Mouse (Mus musculus): ENCODE measurements at regions not wholly inside any gene's neighbourhood (a gene's known extent, or its start where the extent isn't known, plus 50 kb on each side); places are given as distances from the start of the nearest gene placed in this dataset.

DNA sequence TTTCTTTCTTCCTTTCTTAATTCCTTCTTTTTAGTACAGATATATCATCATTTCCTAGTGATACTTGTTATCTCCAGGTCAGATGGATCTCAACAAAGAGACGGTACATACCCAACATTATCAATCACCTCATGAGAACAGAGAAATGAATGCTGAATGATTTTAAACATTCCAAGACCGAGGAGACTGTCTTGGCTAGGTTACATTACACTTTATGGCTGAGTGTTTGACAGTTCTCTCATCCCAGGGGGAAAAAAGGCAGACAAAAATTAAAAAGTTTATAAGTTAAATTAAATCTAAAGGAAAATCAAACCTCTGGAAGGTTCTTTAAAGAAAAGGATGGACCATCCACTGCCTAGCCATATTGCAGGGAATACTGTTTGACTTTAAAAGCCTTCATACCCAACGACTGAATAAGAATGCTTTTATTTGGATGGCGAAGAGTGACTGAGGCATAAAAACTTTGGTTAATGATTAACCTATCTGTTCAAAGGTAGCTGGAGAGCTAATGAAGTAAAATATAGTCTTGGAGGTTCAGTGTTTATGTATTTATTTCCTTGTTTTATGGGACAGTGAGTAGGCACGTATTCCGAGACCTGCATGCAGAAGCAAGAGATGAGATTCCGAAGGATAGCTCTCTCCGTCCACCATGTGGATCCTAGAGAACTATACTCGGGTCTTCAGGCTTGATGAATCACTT, 88.4 kb upstream of the Cblb start:
- ATAC-seq (ENCODE audit: low FRiP score, low TSS enrichment) (no peak), DNase-seq (no peak)
- Histone ChIP-seq H3K4me1 (ENCODE audit: control insufficient read depth, insufficient read depth, low read length) (no peaks in the 10 kb centered on the region), H3K36me3 (ENCODE audit: control insufficient read depth, insufficient read depth, low read length) (no peaks in the 10 kb centered on the region), H3K27ac (replicated peaks; ENCODE audit: low read depth, low read length) (no peak overlapping the region), H3K27me3 (ENCODE audit: control insufficient read depth, insufficient read depth, low read length) (no peaks in the 10 kb centered on the region), H3K9me3 (ENCODE audit: control insufficient read depth, low read length) (no peaks in the 10 kb centered on the region), H3K4me3 (replicated peaks; ENCODE audit: low read depth, low read length) (no peak overlapping the region), H3K9ac (replicated peaks; ENCODE audit: low read length) (no peak overlapping the region), H3K4me2 (ENCODE audit: low read length) (no peak overlapping the region)
- WGBS: 91% methylated on average over 9 of the region's 9 CpGs

DNA sequence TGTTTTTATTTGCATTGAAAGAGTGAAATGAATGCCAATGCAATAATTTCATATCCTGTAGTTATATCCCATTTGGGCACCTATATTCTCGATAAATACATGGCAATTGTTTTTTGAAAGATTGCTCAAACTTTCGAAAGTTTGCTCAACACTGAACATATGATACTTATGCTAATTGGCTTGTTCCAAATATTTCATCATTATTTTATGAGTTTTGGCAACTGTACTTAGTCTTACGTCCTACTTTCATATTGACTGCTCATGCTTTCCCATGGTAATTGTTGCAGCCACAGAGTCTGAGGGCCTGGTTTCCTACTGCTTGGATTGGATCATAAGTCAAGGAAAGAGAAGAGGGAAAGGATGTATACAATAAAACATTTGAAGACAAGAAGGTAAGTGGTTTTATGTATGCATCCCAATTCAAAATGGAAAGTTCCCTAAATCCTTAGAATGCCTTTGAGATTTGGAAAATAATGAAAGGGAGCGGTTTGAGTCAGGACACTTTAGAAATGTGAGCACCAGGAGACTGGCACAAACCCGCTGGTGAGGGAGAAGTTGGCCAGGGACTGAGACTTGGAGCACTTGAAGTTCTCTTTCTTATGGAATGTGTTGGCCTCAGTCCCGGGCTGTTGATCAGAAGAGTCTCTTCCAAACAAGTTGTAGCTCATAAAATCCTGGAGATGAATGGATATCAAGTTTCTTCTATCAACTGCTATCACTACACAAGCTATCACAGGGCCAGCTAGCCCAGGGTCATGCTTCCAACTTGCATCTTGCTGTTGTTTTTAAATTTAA, 63.8 kb upstream of the Cblb start:
- H3K27ac ChIP-seq (replicated peaks; ENCODE audit: low read depth, low read length): no peak overlapping the region
- H3K27me3 ChIP-seq (ENCODE audit: control insufficient read depth, insufficient read depth, low read length): no peaks in the 10 kb centered on the region
- H3K4me3 ChIP-seq (replicated peaks; ENCODE audit: low read depth, low read length): no peak overlapping the region
- no peaks in the 10 kb centered on the region for H3K4me1 ChIP-seq (ENCODE audit: control insufficient read depth, insufficient read depth, low read length)
- no peaks in the 10 kb centered on the region for H3K36me3 ChIP-seq (ENCODE audit: control insufficient read depth, insufficient read depth, low read length)
- H3K4me2 ChIP-seq (ENCODE audit: low read length): no peak overlapping the region
- H3K9ac ChIP-seq (replicated peaks; ENCODE audit: low read length): no peak overlapping the region
- ATAC-seq (ENCODE audit: low FRiP score, low TSS enrichment): no peak
- no peak for DNase-seq
- 95% methylated on average over 6 of the region's 6 CpGs for WGBS
- no peaks in the 10 kb centered on the region for H3K9me3 ChIP-seq (ENCODE audit: control insufficient read depth, low read length)

Measured in midbrain, embryonic 14.5 days (tissue).